Mouse (Mus musculus) liver, embryonic 14.5 days (tissue): Measurements from ENCODE around the gene Prep. TPM values are rescaled to one million over a fixed set of nuclear protein-coding genes. Genes with fewer than 3 reads are reported as not detected.

Source experiments
- ATAC-seq: fragments of 200-750 bp; cut with Nextera tagmentation; 2 replicates; pipeline ENCODE4 v1.8.0; 2017; ENCODE audit warnings: moderate number of reproducible peaks, mild to moderate bottlenecking, moderate library complexity; ENCODE audit not compliant: insufficient read depth
- DNase-seq, 3 experiments: peaks; one replicate each; pipeline ENCODE4 v3.0.0-alpha.2; 2012 to 2013; ENCODE audit warnings: low read depth in 3 of 3, low spot score in 3 of 3
- H3K27ac ChIP-seq: fragments of 300-500 bp; sonication (generic); 2 replicates; pipeline ENCODE4 v1.5.1; 2014; ENCODE audit warnings: moderate library complexity, mild to moderate bottlenecking, control low read depth, inconsistent platforms
- H3K27me3 ChIP-seq: fragments of 300-500 bp; sonication (generic); 2 replicates; pipeline ENCODE4 v1.6.1; 2014; ENCODE audit warnings: mild to moderate bottlenecking, low read length, moderate library complexity; ENCODE audit not compliant: control insufficient read depth, insufficient read depth
- H3K36me3 ChIP-seq: fragments of 300-500 bp; sonication (generic); replicated peaks from 2 replicates; pipeline ENCODE4 v1.6.1; 2014; ENCODE audit warnings: low read depth; ENCODE audit not compliant: control insufficient read depth, insufficient read depth
- H3K4me1 ChIP-seq, 2 experiments: fragments of 200-500 bp in 1 of 2; fragments of 300-500 bp in 1 of 2; sonication (generic) in 1 of 2; replicated peaks; 2 replicates each; pipeline ENCODE4 v1.6.1; 2012 to 2014; ENCODE audit warnings: antibody characterized with exemption in 1 of 2, inconsistent platforms in 1 of 2, low read length in 1 of 2; ENCODE audit not compliant: control insufficient read depth in 2 of 2, insufficient read depth in 2 of 2
- H3K4me2 ChIP-seq: fragments of 300-500 bp; sonication (generic); 2 replicates; pipeline ENCODE4 v1.6.1; 2014; ENCODE audit warnings: low read depth, mild to moderate bottlenecking, control low read depth, moderate library complexity
- H3K4me3 ChIP-seq, 2 experiments: fragments of 200-500 bp in 1 of 2; fragments of 300-500 bp in 1 of 2; sonication (generic) in 1 of 2; 2 replicates each; pipeline ENCODE4 v1.5.1; 2012 to 2014; ENCODE audit warnings: low read depth in 2 of 2, low read length in 2 of 2, mild to moderate bottlenecking in 2 of 2, control low read depth in 1 of 2, inconsistent platforms in 1 of 2, moderate library complexity in 1 of 2; ENCODE audit not compliant: insufficient read depth in 1 of 2
- H3K9ac ChIP-seq: fragments of 300-500 bp; sonication (generic); replicated peaks from 2 replicates; pipeline ENCODE4 v1.6.1; 2014; ENCODE audit warnings: mild to moderate bottlenecking, control low read depth, moderate library complexity
- H3K9me3 ChIP-seq: fragments of 300-500 bp; sonication (generic); 2 replicates; pipeline ENCODE4 v1.6.1; 2016; ENCODE audit warnings: low read length, mixed read lengths; ENCODE audit not compliant: control insufficient read depth
- CTCF ChIP-seq: IDR thresholded peaks from 2 replicates; pipeline ENCODE4 v1.5.1; 2016; ENCODE audit warnings: antibody characterized with exemption, low read depth, control low read depth
- EP300 ChIP-seq: IDR thresholded peaks from 2 replicates; pipeline ENCODE4 v1.6.1; 2016; ENCODE audit warnings: antibody characterized with exemption, low read depth
- WGBS: fragments of 180-500 bp; shearing (Covaris S2); extraction: QIAGEN DNeasy Blood & Tissue Kit; methylation state at CpG from one replicate; pipeline ENCODE4 v1.1.7; 2014; ENCODE audit not compliant: insufficient replicate concordance; 5-methylcytosine and 5-hydroxymethylcytosine counted together
- polyA plus RNA-seq, 2 experiments: library from polyadenylated mRNA; depleted of rRNA in 1 of 2; stranded (reverse) in 1 of 2; unstranded in 1 of 2; fragments of >200 nt; fragmentation: Nextera tagmentation in 1 of 2; extraction: Ambion mirVana in 1 of 2; gene quantifications; 2 replicates each; pipeline versions ENCODE4 v1.2.1 to v1.2.3; 2012 to 2014

The Prep gene
- polyA plus RNA-seq, 2 experiments = 4.6 to 6.7 TPM

DNA sequence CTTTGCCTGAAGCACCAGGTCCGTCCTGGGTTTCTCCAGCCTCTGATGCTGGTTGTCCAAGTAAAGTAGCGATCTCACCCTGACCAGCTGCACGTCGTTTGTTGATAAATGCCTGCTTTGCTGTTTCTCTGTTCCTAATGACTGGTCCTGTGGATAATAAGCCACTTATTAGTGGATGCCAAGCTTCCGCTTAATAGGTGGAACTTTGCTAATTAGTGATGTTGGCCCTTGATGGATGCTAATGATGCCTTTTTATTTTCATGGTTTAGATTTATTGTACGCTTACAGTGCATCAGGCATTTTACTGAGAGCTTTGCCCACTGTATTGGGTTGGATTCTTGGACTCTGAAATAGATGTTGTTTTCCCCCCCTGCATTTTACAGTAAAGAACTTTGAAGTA, 7.5 kb downstream of the Prep start:
- no peak overlapping the region for H3K4me2 ChIP-seq
- 77% methylated on average over 6 of the region's 6 CpGs for WGBS
- H3K9ac ChIP-seq = no peak overlapping the region
- H3K4me1 ChIP-seq = peaks cover 19 to 29% of the 10 kb centered on the region in 2 experiments
- H3K9me3 ChIP-seq = no peaks in the 10 kb centered on the region
- H3K27me3 ChIP-seq = no peaks in the 10 kb centered on the region
- H3K27ac ChIP-seq = no peak overlapping the region
- TF ChIP-seq CTCF (no peak), EP300 (no peak)
- H3K36me3 ChIP-seq = no peaks in the 10 kb centered on the region; the same call in 1 of the 2 replicates
- no peak for ATAC-seq
- no peak overlapping the region for H3K4me3 ChIP-seq
- no peak for DNase-seq

DNA sequence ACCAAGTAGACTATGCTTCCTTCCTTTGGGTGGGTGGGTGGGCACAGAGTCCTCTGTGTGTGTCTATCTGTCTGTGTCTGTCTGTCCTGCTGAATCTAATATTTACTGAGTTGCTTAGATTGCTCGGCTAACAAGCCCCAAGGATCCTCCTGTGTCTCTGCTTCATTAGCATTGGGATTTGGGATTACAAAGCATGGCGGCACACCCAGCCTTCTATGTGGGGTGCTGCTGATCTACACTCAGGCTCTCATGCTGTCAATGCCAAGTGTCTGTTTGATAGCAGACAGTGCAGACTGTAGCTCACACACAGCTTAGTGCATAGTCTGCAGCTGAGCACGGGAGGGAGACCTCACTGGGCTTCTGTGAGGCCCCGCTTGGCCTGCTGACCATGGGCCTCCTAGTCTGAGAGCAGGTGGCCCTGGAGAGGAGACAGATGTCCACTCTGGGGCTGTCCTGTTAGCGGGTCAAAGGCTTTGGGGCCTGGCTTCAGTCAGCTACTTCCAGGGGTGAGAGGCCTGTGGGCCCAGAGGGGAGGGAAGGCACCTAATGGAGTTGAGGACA, 8.6 kb downstream of the Prep start:
- no peak overlapping the region for H3K27ac ChIP-seq
- DNase-seq = no peak
- WGBS = 62% methylated on average over 5 of the region's 5 CpGs
- no peak overlapping the region for H3K4me3 ChIP-seq
- H3K9me3 ChIP-seq = no peaks in the 10 kb centered on the region
- H3K4me1 ChIP-seq = peaks cover 10 to 24% of the 10 kb centered on the region in 2 experiments
- no peaks in the 10 kb centered on the region for H3K27me3 ChIP-seq
- ATAC-seq = no peak
- TF ChIP-seq EP300 = no peak
- no peak for TF ChIP-seq CTCF
- no peak overlapping the region for H3K9ac ChIP-seq
- no peak overlapping the region for H3K4me2 ChIP-seq
- no peaks in the 10 kb centered on the region; the same call in 1 of the 2 replicates for H3K36me3 ChIP-seq

DNA sequence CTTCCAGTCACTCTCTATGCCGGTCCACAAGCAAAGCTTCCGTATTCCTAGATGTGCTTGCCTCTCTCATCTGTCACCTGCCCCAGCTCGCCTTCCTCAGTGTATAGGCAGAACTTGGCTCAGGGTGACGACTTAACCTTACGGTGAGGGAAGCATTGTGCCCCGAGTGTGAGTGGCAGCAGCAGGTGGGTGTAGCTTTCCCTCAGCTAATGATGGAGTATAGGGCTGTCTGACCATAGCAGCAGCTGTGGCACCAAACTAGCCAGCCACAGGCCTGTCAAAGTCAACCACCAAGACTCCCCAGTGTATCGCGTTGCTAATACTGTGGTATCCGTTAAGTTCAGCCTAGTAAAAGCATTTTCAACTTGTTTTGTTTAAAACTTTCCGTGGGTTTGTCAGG, 9.6 kb downstream of the Prep start:
- no peaks in the 10 kb centered on the region for H3K9me3 ChIP-seq
- no peaks in the 10 kb centered on the region for H3K27me3 ChIP-seq
- H3K4me1 ChIP-seq = peaks cover 0 to 15% of the 10 kb centered on the region in 2 experiments; a peak in 2 of 4 replicates
- no peak overlapping the region for H3K4me2 ChIP-seq
- 73% methylated on average over 10 of the region's 10 CpGs for WGBS
- no peaks in the 10 kb centered on the region; the same call in 1 of the 2 replicates for H3K36me3 ChIP-seq
- DNase-seq = no peak
- TF ChIP-seq CTCF (no peak), EP300 (no peak)
- ATAC-seq = no peak
- H3K9ac ChIP-seq = no peak overlapping the region
- H3K4me3 ChIP-seq = no peak overlapping the region
- no peak overlapping the region for H3K27ac ChIP-seq

DNA sequence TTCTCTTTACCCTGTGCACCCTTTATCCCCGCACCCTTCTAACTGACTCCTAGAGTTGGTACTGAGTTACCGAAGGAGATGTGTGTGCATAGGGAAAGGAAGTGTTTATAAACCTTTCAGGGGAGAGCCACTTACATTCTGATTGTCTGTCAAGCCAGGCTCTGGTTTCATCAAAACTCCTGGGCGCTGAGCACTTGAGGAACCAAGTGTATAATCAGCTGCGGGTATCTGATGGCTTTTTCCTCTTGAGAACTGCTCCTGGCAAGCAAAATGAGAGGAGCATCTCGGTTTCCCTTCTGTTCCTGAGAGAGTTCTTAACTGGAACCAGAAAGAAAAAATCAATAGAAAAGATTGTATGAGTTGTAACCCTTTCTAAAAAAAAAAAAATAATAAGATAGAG, 10.3 kb downstream of the Prep start:
- Histone ChIP-seq H3K4me2 (no peak overlapping the region), H3K36me3 (no peaks in the 10 kb centered on the region; the same call in 1 of the 2 replicates), H3K4me3 (no peak overlapping the region), H3K27ac (no peak overlapping the region), H3K4me1 (peaks cover 0 to 15% of the 10 kb centered on the region in 2 experiments; a peak in 2 of 4 replicates), H3K9me3 (no peaks in the 10 kb centered on the region), H3K9ac (no peak overlapping the region), H3K27me3 (no peaks in the 10 kb centered on the region)
- ATAC-seq (no peak), DNase-seq (no peak)
- TF ChIP-seq CTCF = no peak
- TF ChIP-seq EP300 = no peak
- 17% methylated on average over 5 of the region's 5 CpGs for WGBS

DNA sequence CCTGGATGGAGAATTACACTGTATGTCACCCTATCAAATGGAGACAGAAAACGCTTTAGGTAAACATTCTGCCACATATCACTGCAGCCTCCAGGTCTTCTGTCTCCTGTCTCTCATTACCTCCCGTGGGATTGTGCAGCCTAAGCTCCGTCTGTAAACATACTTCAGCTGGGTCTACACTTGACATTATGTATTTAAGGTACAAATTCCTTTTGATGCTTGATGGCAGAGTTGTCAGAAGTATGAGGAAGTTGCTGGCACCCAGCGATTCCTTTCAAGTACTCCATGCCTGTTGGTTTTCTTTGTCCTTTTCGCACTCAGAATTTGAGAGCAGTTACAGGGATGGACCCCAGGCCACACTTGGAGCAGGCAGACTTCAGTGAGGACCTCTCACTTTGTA, 12.8 kb downstream of the Prep start:
- DNase-seq = no peak
- WGBS = 66% methylated on average over 5 of the region's 5 CpGs
- Histone ChIP-seq H3K4me3 (no peak overlapping the region), H3K9me3 (no peaks in the 10 kb centered on the region), H3K27ac (no peak overlapping the region), H3K4me1 (peaks cover 0 to 15% of the 10 kb centered on the region in 2 experiments; a peak in 2 of 4 replicates), H3K36me3 (no peaks in the 10 kb centered on the region), H3K27me3 (no peaks in the 10 kb centered on the region), H3K9ac (no peak overlapping the region), H3K4me2 (no peak overlapping the region)
- TF ChIP-seq EP300 (no peak), CTCF (no peak)
- no peak for ATAC-seq
